Mouse (Mus musculus): Measurements from ENCODE around the gene Glyctk. TPM values are rescaled to one million over a fixed set of nuclear protein-coding genes. Genes with fewer than 3 reads are reported as not detected.

Gene Glyctk
- total RNA-seq, 2 experiments from 2014 or later, result 2.3 to 3.5 TPM

- no peak for DNase-seq
Observed at GRCm38 (mm10) chr9:106147281-106147680, 10.7 kb downstream of the Glyctk start.

- DNase-seq, result no peak
Observed at GRCm38 (mm10) chr9:106145582-106145981, 12.4 kb downstream of the Glyctk start.

DNA sequence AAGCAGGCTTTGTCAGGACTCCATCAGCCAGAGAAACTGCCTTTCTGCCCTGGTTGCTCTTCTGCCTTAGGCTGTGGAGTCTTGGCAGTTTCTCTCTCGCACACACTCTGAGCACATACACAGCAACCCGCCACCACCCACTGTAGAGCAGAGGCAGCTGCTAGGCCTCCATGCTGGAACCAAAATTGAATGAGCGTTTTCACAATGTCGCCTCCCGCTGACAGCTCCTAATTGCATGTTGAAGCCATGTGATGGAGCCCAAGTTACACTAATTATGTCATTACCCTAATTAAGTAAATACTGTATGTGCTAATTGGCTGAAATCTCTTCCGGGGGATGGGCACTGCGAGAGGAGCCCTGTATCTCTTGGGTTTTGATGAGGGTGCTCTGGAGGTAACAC lies 13.8 kb downstream of the Glyctk start:
- no peak for DNase-seq

DNA sequence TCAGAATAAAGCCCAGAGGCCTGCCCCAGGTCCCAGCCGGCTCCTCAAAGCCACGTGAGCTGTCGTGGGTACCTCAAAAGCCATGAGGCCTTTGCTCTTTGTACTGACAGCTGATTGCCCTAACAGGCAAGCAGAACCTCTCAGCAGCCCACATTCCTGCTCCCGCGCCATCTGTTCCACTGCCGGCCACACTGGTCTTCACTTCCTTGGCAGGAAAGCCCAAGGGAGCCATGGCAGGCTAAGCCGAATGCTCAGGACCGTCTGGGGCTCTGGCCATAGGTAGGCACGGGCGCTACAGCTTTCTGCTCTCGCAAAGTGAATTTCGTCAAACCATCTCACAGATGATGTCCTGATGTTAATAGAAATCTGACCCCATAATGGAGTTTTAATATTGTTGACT lies 16.0 kb downstream of the Glyctk start:
- no peak for DNase-seq

DNA sequence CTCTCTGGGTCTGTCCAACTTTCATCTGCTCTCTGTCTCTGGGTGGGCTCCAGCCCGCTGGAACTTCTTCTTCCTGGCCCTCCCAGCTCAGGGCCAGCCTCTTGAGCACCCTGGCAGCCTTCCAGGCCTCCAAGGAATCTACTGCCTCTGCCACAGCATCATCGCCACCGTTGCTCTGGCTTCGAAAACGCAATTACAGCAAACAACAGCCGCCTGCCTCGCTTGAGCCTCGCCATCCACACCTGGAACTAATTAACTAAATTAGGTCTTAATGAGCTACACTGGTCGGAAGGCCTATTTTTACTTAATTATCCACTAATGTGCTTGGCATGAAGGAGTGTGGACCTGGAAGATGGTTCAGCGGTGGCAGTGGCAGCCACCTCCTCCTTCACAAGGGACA lies 18.2 kb downstream of the Glyctk start:
- DNase-seq, result no peak

- no peak for DNase-seq
Observed at GRCm38 (mm10) chr9:106137671-106138216, 20.2 kb downstream of the Glyctk start.

DNA sequence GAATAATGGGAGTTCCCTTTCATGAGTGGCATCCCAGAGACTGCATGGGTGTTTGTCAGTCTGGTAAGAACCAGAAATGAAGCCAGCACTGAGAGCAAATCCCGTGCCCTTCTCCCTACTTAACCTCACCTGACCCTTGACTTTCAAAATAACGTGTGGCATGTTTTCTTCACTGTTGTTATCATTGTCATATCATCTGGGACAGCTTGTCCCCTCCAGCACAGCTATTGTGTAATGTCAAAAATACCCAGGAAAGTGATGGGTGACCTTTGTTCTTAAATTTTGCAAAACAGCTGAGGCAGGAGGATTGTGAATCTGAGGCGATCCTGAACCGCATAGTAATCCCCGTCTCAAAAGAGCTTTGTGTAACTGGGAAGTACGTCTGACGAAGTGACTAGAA lies 27.7 kb downstream of the Glyctk start:
- DNase-seq, result no peak

DNA sequence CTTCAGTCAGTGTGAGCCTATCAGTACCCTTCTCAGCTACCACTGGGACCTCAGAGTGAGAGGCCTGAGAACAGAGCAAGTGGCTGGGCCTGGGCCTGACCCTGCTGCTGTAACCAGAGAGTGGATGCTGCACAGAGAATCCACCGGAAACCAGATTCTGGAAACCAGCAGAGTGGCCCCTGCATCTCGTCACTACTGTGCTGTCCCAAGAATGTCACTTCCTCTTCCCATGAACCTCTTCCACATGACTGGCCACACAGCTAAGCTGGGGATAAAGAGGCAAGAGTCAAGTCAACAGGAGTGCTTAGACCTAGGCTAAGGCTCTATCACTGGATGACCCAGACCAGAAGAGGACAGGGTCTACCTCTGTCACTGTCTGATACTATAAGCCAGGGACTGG lies 28.9 kb downstream of the Glyctk start:
- no peak for DNase-seq

GRCm38 (mm10) chr9:106126786-106127251 lies 31.1 kb downstream of the Glyctk start:
- no peak for DNase-seq

DNA sequence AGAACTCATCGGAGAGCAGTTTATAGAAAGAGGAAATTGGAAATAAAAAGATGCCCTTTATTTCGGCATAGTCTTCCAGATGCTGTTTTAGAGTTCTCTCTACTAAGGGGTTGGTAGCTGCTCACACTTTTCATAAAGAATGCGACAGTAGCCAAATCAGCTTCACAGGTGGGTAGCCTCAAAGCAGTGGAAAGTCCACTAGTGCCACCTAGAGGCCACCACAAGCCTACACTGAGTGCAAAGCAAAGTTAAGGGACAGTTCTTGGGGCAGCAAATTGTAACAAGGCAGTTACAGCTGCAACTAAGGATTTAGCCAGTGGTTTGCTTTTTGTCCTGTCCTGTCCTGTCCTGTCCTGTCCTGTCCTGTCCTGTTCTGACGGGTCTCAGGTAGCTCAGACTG lies 34.3 kb downstream of the Glyctk start:
- peak; percentile 20 for DNase-seq

GRCm38 (mm10) chr9:106119075-106119474 lies 38.9 kb downstream of the Glyctk start:
- DNase-seq, result no peak

GRCm38 (mm10) chr9:106115801-106116424 lies 42.0 kb downstream of the Glyctk start:
- DNase-seq, result no peak

GRCm38 (mm10) chr9:106112770-106113423 lies 45.0 kb downstream of the Glyctk start:
- peak; percentile 83 for DNase-seq

DNA sequence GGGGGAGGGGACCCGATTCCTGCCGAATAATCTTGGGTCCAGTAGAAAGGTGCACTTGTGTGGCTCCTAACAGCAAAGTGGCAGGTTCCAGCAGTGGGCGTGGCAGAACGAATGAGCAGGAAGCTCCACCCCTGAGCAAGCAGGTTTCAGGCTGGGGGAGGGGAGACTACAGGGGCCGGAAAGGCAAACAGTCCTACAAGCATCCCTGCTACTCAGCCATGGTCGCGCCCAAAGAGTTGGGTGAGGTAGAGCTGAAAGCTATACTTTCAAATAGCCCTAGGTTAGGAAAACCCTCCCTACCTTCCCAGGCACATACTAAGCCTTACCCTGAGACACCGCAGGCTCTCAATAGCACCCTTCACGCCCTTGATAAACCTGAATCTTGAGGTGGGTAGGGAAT lies 51.7 kb downstream of the Glyctk start:
- DNase-seq, result no peak

- no peak for DNase-seq
Observed at GRCm38 (mm10) chr9:106104401-106104800, 53.5 kb downstream of the Glyctk start.

Small RNA genes within 50 kb of the gene (microRNA-seq; reads per million reads assigned to microRNA genes)
- gene Mir135a-1 (0 reads per million in 2 experiments), gene Mirlet7g (101,659 to 103,183 reads per million in 2 experiments)

Other genes with a start within 250 kb of the Glyctk start
- gene Col6a5, start 197.5 kb downstream of the Glyctk start, total RNA-seq (2021), result 1 to 10 TPM in 1 of 2 experiments, under 1 TPM in 1; 0.81 to 1.2 TPM
- gene Col6a4, start 61.4 kb downstream of the Glyctk start, total RNA-seq (2021), result under 1 TPM; 0.07 to 0.09 TPM
- gene Wdr82, start 12.8 kb upstream of the Glyctk start, total RNA-seq (2021), result 10 to 100 TPM; 90.0 to 98.5 TPM
- 10 to 100 TPM; 14.0 to 14.8 TPM for gene Ppm1m, start 41.6 kb upstream of the Glyctk start, total RNA-seq (2021)
- gene Twf2, start 45.0 kb upstream of the Glyctk start, total RNA-seq (2021), result 10 to 100 TPM; 62.1 to 63.6 TPM
- gene Tlr9, start 64.5 kb upstream of the Glyctk start, total RNA-seq (2021), result under 1 TPM; 0.43 TPM
- 100 to 1,000 TPM; 404 to 423 TPM for gene Alas1, start 90.5 kb upstream of the Glyctk start, total RNA-seq (2021)
- gene Poc1a, start 122.9 kb upstream of the Glyctk start, total RNA-seq (2021), result 10 to 100 TPM; 17.0 to 19.3 TPM
- 10 to 100 TPM; 26.2 to 33.5 TPM for gene Dusp7, start 210.5 kb upstream of the Glyctk start, total RNA-seq (2021)

All from heart, postnatal 4 days (tissue).